Mouse (Mus musculus) cerebellum, postnatal 10 days (tissue): ENCODE measurements at regions not wholly inside any gene's neighbourhood (a gene's known extent, or its start where the extent isn't known, plus 50 kb on each side); places are given as distances from the start of the nearest gene placed in this dataset.
A peak's percentile ranks its signal among the peaks of the same experiment; 100 is the strongest.

Experiments
- DNase-seq, 2 experiments: peaks; one replicate each; pipeline ENCODE4 v3.0.0; 2021; ENCODE audit warnings: mixed read lengths in 2 of 2

GRCm38 (mm10) chr2:169524429-169524828 is 63.1 kb downstream of the Gm11011 start:
- no peak for DNase-seq

- no peak for DNase-seq
Measured at GRCm38 (mm10) chr2:169519941-169520340, 67.6 kb downstream of the Gm11011 start.

- no peak for DNase-seq
Measured at GRCm38 (mm10) chr2:169515350-169515749, 72.2 kb downstream of the Gm11011 start.

- DNase-seq, result no peak
Measured at GRCm38 (mm10) chr2:169510741-169511140, 76.8 kb downstream of the Gm11011 start.

GRCm38 (mm10) chr2:169509406-169509805 is 78.1 kb downstream of the Gm11011 start:
- DNase-seq, result peak; percentile 52 to 68

GRCm38 (mm10) chr2:169504416-169505057 is 83.0 kb downstream of the Gm11011 start:
- no peak for DNase-seq

GRCm38 (mm10) chr2:169503598-169503958 is 84.0 kb downstream of the Gm11011 start:
- no peak for DNase-seq

GRCm38 (mm10) chr2:169502717-169503597 is 84.6 kb downstream of the Gm11011 start:
- DNase-seq, result no peak

GRCm38 (mm10) chr2:169501736-169502340 is 85.7 kb downstream of the Gm11011 start:
- no peak for DNase-seq

- no peak for DNase-seq
Measured at GRCm38 (mm10) chr2:169495368-169495767, 92.2 kb downstream of the Gm11011 start.

- DNase-seq, result peak; percentile 40
Measured at GRCm38 (mm10) chr2:169494503-169495311, 92.8 kb downstream of the Gm11011 start.

- no peak for DNase-seq
Measured at GRCm38 (mm10) chr2:169493609-169494275, 93.8 kb downstream of the Gm11011 start.

GRCm38 (mm10) chr2:169483934-169484333 is 103.6 kb downstream of the Gm11011 start:
- peak; percentile 29 to 38 for DNase-seq

- peak; percentile 93 to 96 for DNase-seq
Measured at GRCm38 (mm10) chr2:169481731-169482465, 105.6 kb downstream of the Gm11011 start.

GRCm38 (mm10) chr2:169474418-169475112 is 113.0 kb downstream of the Gm11011 start:
- DNase-seq, result peak; percentile 44 to 48

- no peak for DNase-seq
Measured at GRCm38 (mm10) chr2:169469538-169469937, 118.0 kb downstream of the Gm11011 start.

- no peak for DNase-seq
Measured at GRCm38 (mm10) chr2:169467621-169468020, 119.9 kb downstream of the Gm11011 start.

GRCm38 (mm10) chr2:169464106-169464505 is 123.4 kb downstream of the Gm11011 start:
- no peak for DNase-seq

GRCm38 (mm10) chr2:169461491-169462039 is 126.0 kb downstream of the Gm11011 start:
- no peak for DNase-seq

- no peak for DNase-seq
Measured at GRCm38 (mm10) chr2:169452956-169453355, 134.6 kb downstream of the Gm11011 start.
